Mouse (Mus musculus): ENCODE measurements around the gene Olfr157.

The Olfr157 gene

DNA sequence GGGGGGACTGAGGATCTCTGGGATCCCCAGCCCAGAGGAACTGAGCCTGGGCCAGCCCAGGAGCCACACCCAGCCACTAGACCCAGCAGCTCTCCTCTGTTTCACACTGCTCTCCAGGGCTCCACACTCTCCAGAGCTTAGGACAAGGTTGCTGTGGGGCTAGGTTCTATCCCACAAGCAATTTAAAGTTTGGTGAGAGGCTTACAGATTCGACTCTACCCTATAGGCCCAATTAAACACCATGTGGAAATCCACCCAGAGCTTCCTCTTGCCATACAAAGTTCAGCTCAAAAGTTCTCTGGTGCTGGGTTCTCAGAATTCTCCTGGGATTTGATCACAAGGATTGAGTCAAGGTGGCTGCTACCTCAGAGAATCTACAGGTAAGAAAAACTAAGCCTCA is at the start of gene Olfr157:
Gene Olfr157 (minus strand): TSS at position 101 of the 400 bp plus-strand sequence.
- no peak for DNase-seq (ENCODE audit: extremely low spot score, low read depth, low spot score)

DNA sequence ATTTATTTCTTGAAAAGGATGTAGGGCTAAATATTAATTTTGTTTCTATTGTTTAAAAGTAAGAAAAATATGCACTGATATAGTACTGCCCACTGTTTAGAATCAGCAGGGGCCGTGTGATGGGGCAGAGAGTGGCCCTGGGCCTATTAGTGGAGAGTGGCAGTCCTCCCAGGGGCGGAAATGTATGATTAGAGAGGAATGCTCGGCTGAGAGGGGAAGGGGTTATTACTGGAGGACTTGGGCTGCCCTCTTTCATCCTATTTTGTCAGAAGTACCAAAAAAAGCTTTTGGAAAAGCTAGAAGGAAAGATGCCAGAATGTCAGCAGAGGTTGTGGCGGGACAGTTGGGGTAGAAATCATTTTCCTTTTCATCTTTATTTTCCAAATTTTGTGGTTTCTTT is 44.2 kb upstream of the Olfr157 start:
- DNase-seq (ENCODE audit: extremely low spot score, low read depth, low spot score): no peak

DNA sequence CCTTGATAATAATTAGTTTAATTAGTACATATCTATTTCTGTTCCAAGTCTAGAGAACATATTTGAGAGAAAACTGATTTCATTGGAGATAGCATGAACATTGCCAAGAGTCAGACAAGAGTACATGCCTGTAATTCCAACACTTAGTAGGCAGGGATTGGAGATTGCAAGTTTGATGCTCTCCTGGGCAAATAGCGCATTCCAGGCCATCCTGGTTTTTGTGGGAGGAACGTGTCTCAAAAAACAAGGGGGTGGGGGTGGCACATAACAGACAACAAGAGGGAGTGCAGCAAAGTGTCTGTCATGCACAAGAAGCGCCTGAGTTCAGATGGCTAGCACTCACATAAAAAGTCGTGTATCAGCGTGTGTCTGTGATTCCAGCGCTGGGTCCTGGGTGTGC is 39.6 kb upstream of the Olfr157 start:
- no peak for DNase-seq (ENCODE audit: extremely low spot score, low read depth, low spot score)

DNA sequence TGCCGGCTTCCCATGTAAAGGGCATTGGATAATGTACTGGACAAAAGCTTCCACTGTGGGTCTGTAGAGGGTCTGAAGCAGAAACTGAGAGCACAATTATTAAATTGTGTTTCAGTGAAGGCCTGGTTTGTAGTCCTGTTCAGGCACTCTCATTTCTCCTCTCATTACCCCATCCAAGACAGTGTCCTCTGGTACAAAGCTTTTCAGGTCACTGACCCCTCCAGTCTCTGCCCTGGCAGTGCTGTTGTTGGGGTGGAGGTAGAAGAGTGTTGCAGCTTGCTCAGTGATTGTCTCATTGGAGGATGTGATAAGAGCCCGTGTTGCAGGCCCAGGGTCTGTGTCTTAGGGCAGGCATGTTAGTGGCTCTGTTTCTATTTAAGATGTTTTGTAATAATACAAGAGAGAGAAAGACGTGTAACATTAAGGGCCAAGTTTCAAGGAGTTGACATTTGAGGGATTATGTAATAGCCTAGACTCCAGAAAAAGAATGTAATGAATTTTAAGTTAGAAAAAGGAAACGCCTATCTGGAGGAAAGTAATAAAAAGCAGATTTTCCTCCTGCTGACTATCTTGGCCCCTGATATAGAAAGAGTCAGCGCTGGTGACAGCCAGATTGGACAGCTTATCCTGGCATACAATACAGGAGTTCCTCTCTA is 38.2 kb upstream of the Olfr157 start:
- DNase-seq (ENCODE audit: extremely low spot score, low read depth, low spot score): no peak

DNA sequence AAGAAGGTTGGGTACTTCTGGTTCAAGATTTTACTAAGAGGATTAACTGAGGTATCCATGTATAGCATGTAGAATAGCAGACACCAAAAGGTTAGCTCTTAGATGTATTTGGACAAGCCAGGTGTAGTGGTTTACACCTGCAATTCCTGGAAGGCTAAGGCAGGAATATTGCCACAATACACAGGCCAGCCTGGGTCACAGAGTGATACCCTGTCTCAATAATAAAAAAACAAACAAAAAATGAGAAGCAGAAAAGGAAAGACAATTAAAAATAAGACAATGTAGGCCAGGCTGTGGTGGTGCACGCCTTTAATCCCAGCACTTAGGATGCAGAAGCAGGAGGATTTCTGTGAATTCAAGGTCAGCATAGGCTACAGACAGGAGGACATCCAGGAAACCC is 37.2 kb upstream of the Olfr157 start:
- DNase-seq (ENCODE audit: extremely low spot score, low read depth, low spot score): no peak

DNA sequence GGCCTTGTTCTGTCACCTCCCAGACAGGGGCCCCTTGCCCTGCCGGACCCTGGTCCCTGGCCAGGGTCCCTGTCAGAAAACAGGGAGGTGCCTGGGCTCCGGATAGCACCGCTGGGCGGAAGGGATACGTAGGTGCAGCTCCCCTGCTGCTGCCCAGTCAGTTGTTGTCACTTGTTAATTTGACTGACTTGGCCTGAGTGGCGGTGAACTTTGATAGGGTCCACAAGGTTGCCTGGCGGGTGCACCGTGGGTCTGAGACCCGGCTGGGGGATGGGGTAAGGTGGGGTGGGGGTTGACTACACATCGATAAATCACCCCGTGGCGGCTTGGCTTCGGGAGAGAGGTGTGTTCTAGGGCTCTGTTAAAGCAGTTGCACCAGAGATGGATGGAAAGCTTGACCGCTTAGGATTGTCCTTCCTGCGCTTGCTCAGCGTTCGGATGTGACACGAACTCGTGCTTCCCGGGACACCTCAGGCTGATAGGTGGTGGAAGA is 36.0 kb upstream of the Olfr157 start:
- DNase-seq (ENCODE audit: extremely low spot score, low read depth, low spot score): no peak

DNA sequence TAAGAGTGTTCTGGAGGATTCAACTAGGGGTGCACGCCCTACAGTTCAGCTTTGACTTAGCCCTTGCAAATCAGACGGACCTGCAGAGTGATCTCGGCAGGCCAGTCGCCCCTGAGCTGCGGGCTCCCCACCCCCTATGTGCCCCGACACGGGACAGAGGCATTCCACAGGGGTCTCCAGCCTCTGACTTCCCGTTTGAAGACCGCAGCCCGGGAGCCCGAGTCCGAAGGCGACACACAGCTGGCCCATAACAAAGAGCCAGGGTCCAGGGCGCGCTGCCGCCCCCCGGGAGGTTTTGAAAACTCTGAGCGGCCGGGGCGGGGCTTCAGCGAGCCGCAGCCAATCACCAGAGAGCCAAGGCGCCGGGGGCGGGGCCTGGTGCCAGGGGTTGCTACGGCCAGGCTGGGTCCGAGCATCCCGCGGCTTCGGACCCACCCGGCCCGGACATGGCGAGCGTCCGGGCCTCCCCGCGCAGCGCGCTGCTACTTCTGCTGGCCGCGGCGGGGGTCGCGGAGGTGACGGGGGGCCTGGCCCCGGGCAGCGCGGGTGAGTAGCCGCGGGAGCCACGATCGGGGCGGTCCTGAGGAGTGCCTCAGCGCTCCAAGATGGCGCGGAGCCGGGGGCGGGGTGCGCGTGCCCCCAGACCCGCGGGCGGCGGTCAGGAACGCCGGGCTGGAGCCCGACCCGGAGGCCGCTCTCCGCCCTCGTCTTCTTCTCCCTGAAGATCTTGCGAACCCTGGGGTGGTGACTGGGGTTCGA is 35.3 kb upstream of the Olfr157 start, which contains the start of gene Reck:
Gene Reck (plus strand): TSS at position 371 of the 759 bp plus-strand sequence.
- peak; percentile 58 for DNase-seq (ENCODE audit: extremely low spot score, low read depth, low spot score)

DNA sequence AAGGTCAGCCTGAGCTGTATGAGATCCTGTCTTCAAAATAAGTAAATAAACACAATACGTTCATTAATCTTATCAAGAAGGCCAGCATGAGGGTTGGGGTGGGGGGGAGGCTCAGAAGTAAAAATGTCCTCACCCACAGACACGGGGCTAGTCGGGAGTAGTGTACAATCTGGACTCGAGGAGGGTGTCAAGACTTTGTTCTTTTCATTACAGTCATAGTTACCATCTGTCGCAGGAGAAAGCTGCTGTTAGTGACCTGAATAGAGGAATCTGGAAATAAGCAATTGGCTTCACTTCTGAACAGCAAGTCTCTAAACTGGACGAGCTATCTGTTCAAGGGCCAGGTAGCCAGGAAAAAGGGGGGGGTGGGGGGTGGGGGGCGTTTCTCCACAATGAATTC is 34.5 kb upstream of the Olfr157 start:
- DNase-seq (ENCODE audit: extremely low spot score, low read depth, low spot score): no peak

DNA sequence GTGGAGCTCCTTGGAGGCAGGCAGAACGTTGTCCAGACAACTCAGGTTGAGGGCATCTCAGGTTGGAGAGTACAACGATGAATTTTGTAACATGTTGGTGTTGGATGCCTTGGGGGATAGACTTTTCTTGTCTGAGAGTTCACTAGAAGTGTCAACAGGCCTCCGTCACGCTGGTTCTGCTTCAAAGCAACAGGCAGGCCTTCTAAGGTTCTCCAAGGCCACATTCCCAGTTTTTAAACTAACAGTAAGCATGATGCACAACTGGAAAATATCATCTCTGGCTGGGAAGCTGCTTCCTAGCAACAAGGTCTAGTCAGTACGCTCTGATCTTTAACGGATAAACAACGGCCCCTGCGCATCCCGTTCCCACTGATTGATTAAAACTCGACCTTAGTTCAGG is 29.8 kb upstream of the Olfr157 start:
- DNase-seq (ENCODE audit: extremely low spot score, low read depth, low spot score): no peak

DNA sequence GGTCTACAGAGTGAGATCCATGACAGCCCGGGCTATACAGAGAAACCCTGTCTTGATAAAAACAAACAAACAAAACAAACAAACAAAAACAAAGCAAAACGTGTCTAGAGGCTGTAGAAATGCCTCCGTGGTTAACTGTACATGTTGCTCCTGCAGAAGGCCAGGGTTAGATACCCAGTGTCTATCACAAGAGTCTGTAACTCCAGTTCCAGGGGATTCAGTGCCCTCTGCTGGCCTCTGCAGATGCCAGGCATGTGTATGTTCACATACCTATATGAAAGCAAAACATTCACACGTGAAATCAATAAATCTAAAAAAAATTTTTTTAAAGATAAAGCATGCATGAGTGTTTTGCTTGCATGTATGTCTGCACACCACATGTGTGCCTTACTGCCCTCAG is 23.3 kb upstream of the Olfr157 start:
- no peak for DNase-seq (ENCODE audit: extremely low spot score, low read depth, low spot score)

DNA sequence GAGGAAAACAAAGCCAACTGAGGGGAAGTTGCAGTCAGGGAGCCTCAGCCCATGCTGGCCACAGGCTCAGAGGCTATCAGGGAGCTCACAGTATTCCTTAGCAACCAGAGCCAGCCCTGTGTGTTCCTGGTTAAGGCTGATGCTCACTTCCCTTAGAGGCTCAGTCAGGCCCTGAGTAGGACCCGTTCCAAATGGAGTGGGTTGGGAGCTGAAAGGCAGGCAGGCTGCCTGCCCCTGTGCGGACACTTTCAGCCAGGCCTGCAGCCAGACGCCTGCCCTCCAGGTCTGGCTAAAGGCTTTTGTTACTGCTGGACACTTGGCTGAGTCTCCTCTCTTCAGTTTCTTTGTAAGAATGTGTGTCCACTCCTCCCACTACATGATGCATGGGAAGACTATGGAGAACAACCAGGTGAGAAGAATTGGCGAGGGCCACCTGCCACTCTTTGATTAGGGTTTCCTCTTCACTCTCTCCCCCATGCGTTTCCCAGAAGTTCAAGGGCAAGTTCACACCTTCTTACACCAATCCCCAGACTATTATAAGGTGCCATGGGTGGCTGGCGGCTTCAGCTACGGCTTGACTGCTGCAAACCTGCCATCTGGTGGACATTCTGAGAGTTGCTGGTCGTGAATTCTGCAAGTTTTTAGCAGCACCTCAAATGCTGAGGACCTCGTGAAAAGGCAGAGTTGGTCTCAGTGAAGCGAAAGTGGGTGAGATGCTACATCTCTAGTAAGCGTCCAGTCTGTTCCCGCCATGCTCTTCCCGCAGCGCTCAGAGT is 20.9 kb upstream of the Olfr157 start:
- peak; percentile 56 for DNase-seq (ENCODE audit: extremely low spot score, low read depth, low spot score)

DNA sequence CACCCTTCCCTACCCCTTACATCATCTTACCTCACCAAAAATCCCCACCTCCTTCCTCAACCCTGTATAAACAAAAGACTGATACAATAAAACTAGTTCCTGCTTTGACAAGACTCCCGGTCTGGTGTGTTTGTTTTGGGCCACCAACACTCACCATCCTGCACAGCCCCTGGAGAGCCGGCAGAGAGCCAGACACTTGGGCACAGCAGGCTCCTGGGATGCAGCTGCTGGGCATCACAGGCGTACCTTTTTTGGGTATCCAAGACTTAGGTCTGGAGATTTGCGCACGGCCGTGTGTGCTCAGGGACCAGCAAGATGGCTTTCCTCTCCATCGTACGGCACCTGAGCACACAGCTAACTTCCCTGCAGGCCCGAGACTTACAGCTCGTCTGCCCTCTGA is 19.9 kb upstream of the Olfr157 start:
- no peak for DNase-seq (ENCODE audit: extremely low spot score, low read depth, low spot score)

DNA sequence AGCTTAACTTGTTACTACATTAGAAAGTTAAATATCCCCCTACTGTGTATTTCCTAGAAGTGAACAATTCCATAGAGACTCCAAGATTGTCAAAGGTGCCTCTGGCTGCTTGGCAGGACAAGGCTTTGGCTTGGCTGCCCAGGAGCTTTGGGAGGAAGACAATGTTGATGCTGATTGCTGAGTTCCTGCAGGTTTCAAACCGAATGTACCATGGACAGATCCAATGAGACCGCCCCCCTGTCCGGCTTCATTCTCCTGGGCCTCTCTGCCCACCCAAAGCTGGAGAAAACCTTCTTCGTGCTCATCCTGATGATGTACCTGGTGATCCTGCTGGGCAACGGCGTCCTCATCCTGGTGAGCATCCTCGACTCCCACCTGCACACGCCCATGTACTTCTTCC is 14.1 kb upstream of the Olfr157 start:
- DNase-seq (ENCODE audit: extremely low spot score, low read depth, low spot score): no peak

DNA sequence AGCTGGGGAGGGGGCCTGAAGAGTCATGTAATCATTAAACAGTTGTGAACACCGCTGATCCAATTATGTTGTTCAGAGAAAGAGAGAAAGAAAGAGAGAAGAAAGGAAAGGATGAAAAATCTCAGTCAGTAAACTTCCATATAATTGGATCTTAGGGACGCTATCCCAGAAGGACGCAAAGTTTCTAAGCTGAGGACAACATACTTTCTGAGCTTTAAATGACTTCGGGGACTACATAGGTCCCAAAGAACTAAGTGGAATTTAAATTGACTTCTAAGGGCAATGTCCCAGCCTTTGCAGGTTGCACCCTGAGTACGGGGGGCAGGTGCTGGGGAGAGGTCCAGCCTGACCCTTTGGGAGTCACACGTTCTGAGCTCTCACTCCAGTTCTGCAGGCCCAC is 11.3 kb upstream of the Olfr157 start, which contains the start of gene Olfr155:
Gene Olfr155 (plus strand): TSS at position 301 of the 400 bp plus-strand sequence.
- no peak for DNase-seq (ENCODE audit: extremely low spot score, low read depth, low spot score)

DNA sequence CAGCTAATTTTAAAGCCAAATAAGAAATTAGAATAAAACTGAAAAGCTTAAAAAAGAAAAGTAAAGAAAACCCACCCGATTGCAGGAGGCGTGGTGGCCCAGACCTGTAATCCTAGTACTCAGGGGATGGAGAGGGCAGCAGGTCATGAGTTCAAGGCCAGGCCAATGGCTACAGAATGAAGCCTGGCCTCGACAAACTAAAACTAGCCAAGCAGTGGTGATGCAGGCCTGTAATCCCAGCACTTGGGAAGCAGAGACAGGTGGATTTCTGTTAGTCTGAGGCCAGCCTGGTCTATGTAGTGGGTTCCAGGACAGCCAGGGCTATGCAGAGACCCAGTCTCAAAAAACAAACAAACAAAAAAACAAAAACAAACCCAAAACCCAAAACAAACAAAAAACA is 1.7 kb downstream of the Olfr157 start:
- no peak for DNase-seq (ENCODE audit: extremely low spot score, low read depth, low spot score)

DNA sequence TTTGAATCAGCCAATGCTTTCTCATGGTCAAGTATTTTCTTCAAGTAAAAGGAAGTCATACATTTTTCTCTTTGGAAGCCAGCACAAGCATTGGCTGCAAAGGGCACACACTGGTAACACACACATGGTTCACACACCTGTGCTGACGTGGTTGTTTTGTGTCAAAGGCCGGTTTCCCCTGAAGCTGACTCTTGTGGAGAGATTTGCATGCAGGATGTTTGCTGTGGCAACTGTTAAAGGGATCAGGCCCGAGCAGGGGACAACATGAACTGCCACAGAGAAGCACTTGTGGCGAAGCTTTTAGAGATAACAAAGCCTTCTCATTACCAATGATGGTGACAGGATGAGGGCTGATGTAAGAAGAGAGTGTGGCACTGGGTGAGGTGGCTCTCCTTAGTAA is 5.3 kb downstream of the Olfr157 start:
- no peak for DNase-seq (ENCODE audit: extremely low spot score, low read depth, low spot score)

DNA sequence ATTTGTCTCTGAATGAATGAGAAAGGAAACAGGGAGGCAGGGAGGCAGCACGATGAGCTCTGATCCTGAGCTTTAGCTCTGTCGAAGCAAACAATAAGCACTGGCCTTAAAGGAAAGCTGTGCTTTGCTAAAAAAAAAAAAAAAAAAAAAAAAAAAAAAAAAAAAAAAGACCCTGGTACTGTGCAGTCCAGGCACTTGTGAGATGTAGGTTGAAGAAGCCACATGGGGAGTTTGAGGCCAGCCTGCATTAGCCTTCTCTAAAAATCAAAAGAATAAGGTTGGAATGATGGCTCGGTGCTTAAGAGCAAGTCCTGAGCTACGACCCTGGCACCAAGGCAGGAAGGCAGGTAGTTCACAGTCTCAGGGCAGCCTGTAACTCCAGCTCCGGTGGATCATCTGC is 6.2 kb downstream of the Olfr157 start:
- no peak for DNase-seq (ENCODE audit: extremely low spot score, low read depth, low spot score)

DNA sequence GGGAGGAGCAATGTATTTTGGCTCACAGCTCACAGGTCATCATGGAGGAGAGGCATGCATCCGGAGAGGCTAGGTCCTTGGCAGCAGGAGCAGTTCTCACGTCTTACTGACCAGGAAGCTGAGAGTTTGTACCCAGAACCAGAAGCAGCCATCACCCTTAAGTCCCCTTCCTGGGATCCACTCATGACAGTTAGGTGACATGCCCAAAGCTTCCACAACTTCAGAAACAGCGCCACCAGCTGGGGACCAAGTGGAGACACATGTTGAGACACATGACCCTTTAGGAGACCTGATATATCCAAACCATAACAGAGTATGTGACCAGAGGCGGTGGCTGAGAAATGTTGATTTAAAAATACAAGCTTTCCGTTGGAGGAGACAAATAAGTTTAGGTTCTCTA is 8.0 kb downstream of the Olfr157 start:
- no peak for DNase-seq (ENCODE audit: extremely low spot score, low read depth, low spot score)

DNA sequence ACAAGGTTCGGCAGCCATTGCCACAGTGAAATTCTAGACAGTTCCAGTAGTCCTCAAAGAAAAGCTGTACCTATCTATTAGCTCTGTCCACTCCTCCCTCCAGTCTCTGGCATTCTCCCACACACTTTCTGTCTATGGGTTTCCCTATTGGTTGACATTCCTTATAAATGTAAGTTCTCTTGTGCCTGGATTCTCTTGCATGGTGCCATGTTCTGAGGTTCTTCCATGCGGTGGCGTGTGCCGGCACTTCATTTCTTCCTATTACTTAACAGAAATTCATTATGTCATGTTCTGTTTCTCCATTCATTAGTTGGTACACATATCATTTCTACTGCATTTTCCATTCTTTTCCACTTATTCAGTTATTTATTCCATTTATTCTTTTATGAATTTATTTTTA is 11.2 kb downstream of the Olfr157 start:
- no peak for DNase-seq (ENCODE audit: extremely low spot score, low read depth, low spot score)

DNA sequence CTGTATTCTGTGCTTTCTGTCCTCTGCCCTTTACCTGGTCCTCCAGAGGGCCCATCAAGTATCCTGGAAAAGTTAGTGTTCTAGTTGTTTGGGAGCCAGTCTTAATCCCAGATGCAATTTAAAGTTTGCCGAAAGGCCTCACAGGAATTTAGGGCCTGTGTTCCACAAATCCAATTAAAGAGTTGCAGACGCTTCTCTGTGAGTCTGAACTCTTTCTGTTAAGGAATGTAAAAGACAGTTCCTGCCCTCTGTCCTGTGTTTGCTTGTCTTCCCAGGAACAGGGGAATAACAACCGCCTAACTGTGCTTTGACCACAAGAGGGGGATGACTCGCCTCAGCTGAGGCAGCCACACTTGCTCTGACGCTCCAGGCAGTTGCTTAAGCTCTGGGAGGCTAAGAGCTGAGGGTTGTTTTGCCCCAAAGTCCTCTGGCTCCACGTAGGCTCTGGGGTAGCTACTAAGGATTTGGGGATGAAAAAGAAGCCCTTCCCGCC is 16.1 kb downstream of the Olfr157 start, which contains the start of gene Olfr156:
Gene Olfr156 (minus strand): TSS at position 51 of the 493 bp plus-strand sequence.
- peak; percentile 26 for DNase-seq (ENCODE audit: extremely low spot score, low read depth, low spot score)

DNA sequence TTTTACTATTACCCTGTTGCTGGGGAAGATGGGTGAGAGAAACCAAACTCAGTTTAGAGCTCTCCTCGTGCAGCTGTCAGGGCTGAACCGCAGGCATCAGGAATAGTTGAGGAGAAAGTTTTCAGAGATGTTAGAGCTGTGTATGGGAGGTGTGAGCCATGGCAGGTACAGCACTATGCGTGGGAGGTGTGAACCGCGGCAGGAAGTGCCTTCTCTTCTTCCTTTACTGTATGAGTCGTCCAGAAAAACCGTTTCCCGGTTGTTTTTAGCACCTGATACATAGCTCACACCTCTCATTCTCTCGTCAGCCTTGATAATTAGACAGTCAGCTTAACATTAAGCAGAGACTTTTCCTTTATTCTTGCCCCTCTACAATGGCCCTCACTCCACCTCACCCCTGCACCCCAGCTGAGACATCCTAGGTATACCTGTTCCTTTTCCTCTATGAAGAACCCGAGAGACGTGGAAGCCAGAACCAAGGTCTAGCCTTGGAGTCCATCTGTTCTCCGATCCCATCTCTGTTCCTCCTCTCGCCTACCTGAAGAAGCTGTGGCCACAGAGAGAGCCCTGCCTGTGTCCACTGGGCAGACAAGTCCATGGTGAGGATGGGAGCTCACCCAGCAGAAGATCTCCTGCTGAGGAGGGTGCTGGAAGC is 17.0 kb downstream of the Olfr157 start:
- no peak for DNase-seq (ENCODE audit: extremely low spot score, low read depth, low spot score)

Measured in hindlimb bud, embryonic 11.5 days (tissue).